Mouse (Mus musculus) spleen, adult 2 months (tissue): ENCODE results near the gene Il34. TPM values are rescaled to one million over a fixed set of nuclear protein-coding genes. Genes with fewer than 3 reads are reported as not detected.

Experiments
- DNase-seq, 2 experiments: peaks; one replicate each; pipeline versions ENCODE4 v3.0.0 to v3.0.0-alpha.2; 2012 to 2021; ENCODE audit warnings: low spot score in 2 of 2, low read depth in 1 of 2
- H3K27ac ChIP-seq: fragments of 200-500 bp; 2 replicates; pipeline ENCODE4 v1.5.1; 2012; ENCODE audit warnings: low read length, inconsistent platforms; ENCODE audit not compliant: insufficient read depth
- H3K27me3 ChIP-seq: fragments of 200-500 bp; 2 replicates; pipeline ENCODE4 v1.6.1; 2012; ENCODE audit warnings: mild to moderate bottlenecking, moderate library complexity, low read length, inconsistent platforms; ENCODE audit not compliant: control insufficient read depth, insufficient read depth
- H3K36me3 ChIP-seq: fragments of 200-500 bp; 2 replicates; pipeline ENCODE4 v1.6.1; 2012; ENCODE audit warnings: mild to moderate bottlenecking, low read length, inconsistent platforms; ENCODE audit not compliant: control insufficient read depth, insufficient read depth
- H3K4me1 ChIP-seq: fragments of 200-500 bp; 2 replicates; pipeline ENCODE4 v1.6.1; 2011; ENCODE audit warnings: inconsistent platforms; ENCODE audit not compliant: control insufficient read depth, insufficient read depth, insufficient read length
- H3K4me3 ChIP-seq: fragments of 200-500 bp; 2 replicates; pipeline ENCODE4 v1.5.1; 2011; ENCODE audit warnings: mild to moderate bottlenecking, inconsistent platforms; ENCODE audit not compliant: insufficient read depth, insufficient read length; ENCODE audit errors: extremely low read depth
- CTCF ChIP-seq: fragments of 200-500 bp; IDR thresholded peaks from 2 replicates; pipeline ENCODE4 v1.5.1; 2011; ENCODE audit warnings: mild to moderate bottlenecking, inconsistent platforms; ENCODE audit not compliant: insufficient read depth, insufficient read length, insufficient replicate concordance; ENCODE audit errors: extremely low read depth
- POLR2A ChIP-seq: fragments of 200-500 bp; IDR thresholded peaks from 2 replicates; pipeline ENCODE4 v1.6.1; 2011; ENCODE audit warnings: low read depth, low read length, inconsistent platforms
- WGBS: fragments of 180-500 bp; shearing (Covaris S2); methylation state at CpG from one replicate; pipeline ENCODE4 v1.1.7; 2018; 5-methylcytosine and 5-hydroxymethylcytosine counted together
- polyA plus RNA-seq: library from polyadenylated mRNA; depleted of rRNA; stranded (reverse); fragments of >200 nt; gene quantifications from 2 replicates; pipeline ENCODE4 v1.2.3, GENCODE M21; 2012

The Il34 gene
- polyA plus RNA-seq, 1 experiment, result 36.0 TPM

DNA sequence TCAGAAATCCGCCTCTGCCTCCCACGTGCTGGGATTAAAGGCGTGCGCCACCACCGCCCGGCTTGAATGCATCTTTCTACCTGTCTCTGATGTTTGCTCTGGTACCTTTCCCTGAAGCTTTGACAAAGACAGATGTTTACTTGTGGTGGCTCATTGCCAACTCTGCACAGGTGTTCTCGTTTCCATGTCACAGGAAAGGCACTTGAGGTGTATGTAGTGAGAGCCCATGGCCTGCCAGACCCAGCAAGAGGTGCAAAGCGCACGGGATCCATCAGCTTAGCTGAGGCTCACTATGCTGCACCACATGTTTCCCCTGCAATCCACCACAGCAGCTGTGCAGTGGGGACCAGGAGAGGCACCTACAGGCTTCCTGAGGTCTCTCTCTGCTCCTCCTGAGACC, 1.9 kb downstream of the Il34 start:
- no peak for DNase-seq
- Histone ChIP-seq H3K27me3 (no peaks in the 10 kb centered on the region), H3K36me3 (no peaks in the 10 kb centered on the region), H3K4me3 (no peak overlapping the region), H3K4me1 (no peaks in the 10 kb centered on the region), H3K27ac (no peak overlapping the region)
- TF ChIP-seq POLR2A (no peak), CTCF (no peak)
- WGBS, result 74% methylated on average over 9 of the region's 9 CpGs

DNA sequence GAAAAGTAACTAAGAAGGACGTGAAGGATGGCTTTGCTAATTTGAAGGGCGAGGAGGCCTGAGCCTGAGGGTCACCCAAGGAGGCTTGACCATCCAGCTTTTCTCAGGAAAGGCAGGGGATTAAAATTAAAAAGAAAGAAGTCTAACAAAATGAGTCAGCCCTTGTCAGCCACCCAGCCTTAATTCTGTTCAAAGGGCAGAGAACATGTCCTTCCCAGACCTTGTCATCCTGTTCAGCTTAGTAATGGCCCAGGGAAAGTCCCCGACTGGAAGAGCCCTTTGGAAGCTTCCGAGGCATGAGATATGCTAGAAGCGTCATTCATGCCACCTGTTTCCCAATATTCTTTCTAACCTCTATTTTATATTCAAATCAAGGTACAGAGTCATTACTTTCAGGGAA, 2.7 kb downstream of the Il34 start:
- Histone ChIP-seq H3K27ac (no peak overlapping the region), H3K27me3 (no peaks in the 10 kb centered on the region), H3K4me3 (no peak overlapping the region), H3K4me1 (no peaks in the 10 kb centered on the region), H3K36me3 (no peaks in the 10 kb centered on the region)
- 79% methylated on average over 5 of the region's 5 CpGs for WGBS
- TF ChIP-seq POLR2A (no peak), CTCF (no peak)
- DNase-seq, result no peak

GRCm38 (mm10) chr8:110797086-110797485, 8.6 kb downstream of the Il34 start:
- 90% methylated on average over 8 of the region's 8 CpGs for WGBS
- H3K4me3 ChIP-seq, result no peak overlapping the region
- no peak for TF ChIP-seq CTCF
- no peak for TF ChIP-seq POLR2A

DNA sequence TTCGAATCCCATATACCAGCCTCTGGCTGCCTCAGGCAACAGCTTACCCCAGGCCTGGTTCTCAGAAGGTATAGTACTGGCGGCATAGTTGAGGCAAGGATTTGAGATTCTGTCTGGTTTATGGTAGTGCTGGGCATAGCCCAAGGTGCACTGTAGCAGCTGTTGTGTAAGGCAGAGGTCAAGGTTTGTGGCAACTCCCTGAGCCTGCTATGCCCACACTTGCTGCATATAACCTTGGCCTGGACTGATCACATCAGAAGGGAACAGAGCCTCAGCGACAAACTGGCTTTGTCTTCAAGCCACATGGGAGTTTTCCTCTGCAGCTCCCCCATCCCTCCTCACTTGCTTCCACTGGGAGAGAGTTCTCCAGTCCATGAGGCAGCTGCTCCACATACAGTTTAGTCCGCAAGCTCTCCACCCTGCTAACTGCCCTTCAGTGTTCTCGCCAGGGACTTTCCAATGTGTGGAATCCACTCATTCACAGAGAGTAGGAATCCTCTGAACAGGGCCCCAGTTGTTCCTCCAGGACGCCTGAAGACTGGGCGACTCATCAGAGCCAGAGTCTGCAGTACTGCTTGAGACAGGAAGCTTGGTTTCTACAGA, 11.3 kb downstream of the Il34 start:
- 85% methylated on average over 7 of the region's 7 CpGs for WGBS
- DNase-seq, result no peak
- Histone ChIP-seq H3K27ac (no peak overlapping the region), H3K27me3 (no peaks in the 10 kb centered on the region), H3K36me3 (no peaks in the 10 kb centered on the region), H3K4me1 (no peaks in the 10 kb centered on the region), H3K4me3 (no peak overlapping the region)
- TF ChIP-seq POLR2A, result no peak
- no peak for TF ChIP-seq CTCF

More at GRCm38 (mm10) chr8:110797086-110797485, 8.6 kb downstream of the Il34 start:
- DNase-seq, result no peak
- H3K4me1 ChIP-seq, result no peaks in the 10 kb centered on the region
- H3K36me3 ChIP-seq, result no peaks in the 10 kb centered on the region
- H3K27me3 ChIP-seq, result no peaks in the 10 kb centered on the region
- H3K27ac ChIP-seq, result no peak overlapping the region

GRCm38 (mm10) chr8:110793936-110794335, 11.8 kb downstream of the Il34 start:
- no peak for TF ChIP-seq CTCF
- TF ChIP-seq POLR2A, result no peak
- Histone ChIP-seq H3K27ac (no peak overlapping the region), H3K27me3 (no peaks in the 10 kb centered on the region), H3K4me1 (no peaks in the 10 kb centered on the region), H3K36me3 (no peaks in the 10 kb centered on the region), H3K4me3 (no peak overlapping the region)
- WGBS, result 92% methylated on average over 9 of the region's 9 CpGs
- DNase-seq, result no peak

- TF ChIP-seq CTCF (no peak), POLR2A (no peak)
- WGBS, result 71% methylated on average over 9 of the region's 9 CpGs
- Histone ChIP-seq H3K4me1 (no peaks in the 10 kb centered on the region), H3K36me3 (no peaks in the 10 kb centered on the region), H3K27me3 (no peaks in the 10 kb centered on the region), H3K4me3 (no peak overlapping the region), H3K27ac (no peak overlapping the region)
- no peak for DNase-seq
These were observed 12.2 kb downstream of the Il34 start for GRCm38 (mm10) chr8:110793511-110793910.

- 75% methylated on average over 11 of the region's 11 CpGs for WGBS
- no peak overlapping the region for H3K4me3 ChIP-seq
- no peaks in the 10 kb centered on the region for H3K36me3 ChIP-seq
- no peak for DNase-seq
- no peak for TF ChIP-seq POLR2A
- H3K4me1 ChIP-seq, result no peaks in the 10 kb centered on the region
- no peaks in the 10 kb centered on the region for H3K27me3 ChIP-seq
- H3K27ac ChIP-seq, result no peak overlapping the region
These were observed 13.0 kb downstream of the Il34 start for GRCm38 (mm10) chr8:110792574-110793200.
